Mouse (Mus musculus): ENCODE data around the gene Klhl10. TPM values are rescaled to one million over a fixed set of nuclear protein-coding genes. Genes with fewer than 3 reads are reported as not detected.

The Klhl10 gene
- polyA plus RNA-seq, 1 experiment from 2014 or later: 0.77 TPM

DNA sequence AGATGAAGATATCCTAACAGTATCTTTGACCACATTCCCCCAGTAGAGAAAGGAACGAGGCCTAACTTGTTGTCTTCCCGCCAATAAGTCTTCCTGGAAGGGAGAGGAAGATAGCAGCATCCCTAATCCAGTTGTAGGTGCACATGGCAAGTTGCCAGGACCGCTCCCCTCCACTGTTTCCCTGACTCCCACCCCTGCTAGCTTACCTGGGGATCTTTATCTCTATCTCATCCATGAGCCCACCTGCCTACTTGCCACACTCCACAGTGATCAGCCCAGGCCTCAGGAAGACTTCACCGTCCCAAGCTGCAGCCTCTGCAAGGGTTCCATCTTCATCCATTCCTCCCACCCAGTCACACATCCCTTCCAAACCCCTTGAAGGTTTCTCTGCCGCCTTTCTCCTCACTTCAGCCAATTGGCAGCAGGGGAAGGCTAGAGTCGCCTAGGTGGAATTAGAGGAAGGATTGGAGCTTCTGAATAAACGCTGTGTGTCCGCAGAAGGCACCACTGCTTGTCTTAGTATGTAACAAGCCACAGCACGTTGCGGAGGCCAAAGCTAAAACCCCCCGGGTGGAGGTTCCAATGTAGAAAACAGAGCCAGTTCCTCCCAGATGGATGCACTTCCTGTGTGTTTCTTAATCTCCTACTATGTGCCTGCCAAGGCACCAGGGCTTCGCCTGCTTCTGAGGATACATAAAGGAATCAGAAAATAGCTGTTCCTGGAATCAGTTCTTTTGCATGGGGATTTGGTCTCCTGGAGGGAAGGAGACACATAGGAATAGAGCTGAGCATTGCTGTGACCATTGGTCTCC, 41.8 kb upstream of the Klhl10 start:
- Histone ChIP-seq H3K36me3 (no peaks in the 10 kb centered on the region), H3K27me3 (no peaks in the 10 kb centered on the region), H3K27ac (replicated peaks) (no peak overlapping the region), H3K9me3 (no peaks in the 10 kb centered on the region), H3K9ac (no peak overlapping the region), H3K4me1 (replicated peaks) (peaks cover 29% of the 10 kb centered on the region), H3K4me2 (no peak overlapping the region), H3K4me3 (no peak overlapping the region)
- ATAC-seq (ENCODE audit: low FRiP score, low read depth): no peak
- 82% methylated on average over 12 of the region's 12 CpGs for WGBS

DNA sequence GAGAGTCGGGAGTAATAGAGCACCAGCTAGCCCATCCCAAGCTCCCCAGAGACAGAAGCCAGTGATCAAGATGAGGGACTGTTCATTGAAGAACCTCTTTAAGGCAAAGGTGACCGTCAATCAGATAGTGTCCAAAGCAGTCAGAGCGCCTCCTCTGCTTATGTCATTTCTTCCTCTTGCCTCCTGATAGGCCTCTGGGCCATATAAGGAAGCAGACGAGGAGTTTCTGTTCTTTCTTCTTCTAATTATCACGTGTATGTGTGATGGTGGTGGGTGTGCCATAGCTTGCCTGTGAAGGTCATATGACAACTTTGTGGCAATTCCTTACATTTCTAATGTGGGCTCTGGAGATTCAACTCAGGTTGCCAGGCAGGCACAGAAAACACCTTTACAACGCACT, 40.9 kb upstream of the Klhl10 start:
- WGBS: 84% methylated on average over 6 of the region's 6 CpGs
- Histone ChIP-seq H3K27ac (replicated peaks) (no peak overlapping the region), H3K4me3 (no peak overlapping the region), H3K4me2 (no peak overlapping the region), H3K9ac (no peak overlapping the region), H3K9me3 (no peaks in the 10 kb centered on the region), H3K4me1 (replicated peaks) (peaks cover 20% of the 10 kb centered on the region), H3K36me3 (no peaks in the 10 kb centered on the region), H3K27me3 (no peaks in the 10 kb centered on the region)
- no peak for ATAC-seq (ENCODE audit: low FRiP score, low read depth)

DNA sequence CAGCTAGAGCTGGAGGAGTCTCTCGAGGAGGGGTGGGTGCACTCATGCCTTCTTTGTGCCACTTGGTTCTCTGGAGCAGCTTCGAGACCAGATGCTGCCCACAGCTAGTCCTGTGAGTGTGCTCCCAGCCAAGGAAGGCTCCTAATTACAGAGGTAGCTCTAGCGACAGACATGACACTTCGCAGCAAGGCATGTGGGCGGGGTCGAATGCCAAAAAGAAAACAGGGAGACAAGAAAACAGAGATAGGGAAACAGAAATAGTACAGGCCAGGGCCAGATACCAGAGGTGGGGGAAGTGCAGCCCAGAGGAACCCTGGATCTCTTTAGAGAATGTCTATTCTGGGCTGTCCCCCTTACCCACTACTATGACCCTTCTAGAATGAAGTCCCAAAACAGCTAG, 39.5 kb upstream of the Klhl10 start:
- no peak overlapping the region for H3K9ac ChIP-seq
- peaks cover 6% of the 10 kb centered on the region for H3K4me1 ChIP-seq (replicated peaks)
- no peak overlapping the region for H3K27ac ChIP-seq (replicated peaks)
- no peaks in the 10 kb centered on the region for H3K27me3 ChIP-seq
- no peak overlapping the region for H3K4me3 ChIP-seq
- H3K9me3 ChIP-seq: no peaks in the 10 kb centered on the region
- ATAC-seq (ENCODE audit: low FRiP score, low read depth): no peak
- no peaks in the 10 kb centered on the region for H3K36me3 ChIP-seq
- 46% methylated on average over 6 of the region's 6 CpGs for WGBS
- H3K4me2 ChIP-seq: no peak overlapping the region

DNA sequence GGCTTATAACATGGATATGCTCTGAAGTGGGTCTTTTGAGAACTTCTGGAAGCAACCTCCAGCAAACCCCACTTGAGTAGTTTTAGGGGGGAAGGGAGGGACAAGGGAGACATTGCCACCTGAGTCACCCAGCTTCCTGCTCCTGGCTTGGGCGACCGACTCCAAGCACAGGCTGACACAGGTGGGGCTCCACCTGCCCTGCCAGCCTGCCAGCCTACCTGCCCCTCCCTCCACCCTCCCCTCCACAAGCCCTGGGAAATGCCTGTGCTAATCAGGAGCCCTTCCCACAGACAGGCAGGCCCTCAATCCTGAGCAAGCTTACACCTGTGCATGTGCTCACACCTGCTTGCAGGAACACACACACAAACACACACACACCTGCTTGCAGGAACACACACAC, 39.0 kb upstream of the Klhl10 start:
- H3K4me1 ChIP-seq (replicated peaks): peaks cover 5% of the 10 kb centered on the region; the same call in 1 of the 2 replicates
- H3K27me3 ChIP-seq: no peaks in the 10 kb centered on the region
- no peak overlapping the region for H3K4me3 ChIP-seq
- H3K36me3 ChIP-seq: no peaks in the 10 kb centered on the region
- no peak overlapping the region for H3K9ac ChIP-seq
- ATAC-seq (ENCODE audit: low FRiP score, low read depth): no peak
- no peak overlapping the region for H3K27ac ChIP-seq (replicated peaks)
- H3K4me2 ChIP-seq: no peak overlapping the region
- WGBS: 83% methylated on average over 2 of the region's 2 CpGs
- H3K9me3 ChIP-seq: no peaks in the 10 kb centered on the region

DNA sequence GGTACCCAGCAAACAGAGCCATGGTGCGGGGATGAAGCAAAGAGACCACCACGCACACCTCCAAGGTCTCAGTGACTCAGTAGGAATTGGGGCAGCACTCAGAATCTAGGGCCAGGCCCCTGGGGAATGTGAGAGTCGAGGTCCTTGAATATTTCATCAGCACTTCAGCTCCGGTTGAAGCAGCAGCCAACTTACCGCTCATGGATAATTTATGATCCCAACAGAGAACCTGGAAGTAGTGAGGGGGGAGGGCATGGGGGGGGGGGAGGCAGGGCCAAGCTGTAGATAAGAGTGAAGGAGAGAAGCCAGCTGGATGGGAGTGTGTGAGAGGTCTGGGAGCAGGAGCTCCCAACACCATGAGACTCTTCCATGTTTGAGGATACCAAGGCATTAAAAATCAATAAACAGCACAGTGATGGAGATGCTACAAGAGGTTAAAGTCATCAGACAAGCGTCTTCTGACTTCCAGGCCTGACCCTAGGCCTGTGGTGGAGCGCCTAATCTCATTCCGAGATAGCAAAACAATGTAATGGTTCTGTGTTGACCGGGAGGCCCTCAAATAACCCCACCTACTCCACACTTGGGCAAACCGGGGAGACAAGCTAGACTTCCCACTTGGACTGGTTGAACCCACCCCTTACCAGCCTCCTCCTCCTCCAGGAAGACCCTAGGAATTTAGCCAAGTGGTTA, 38.1 kb upstream of the Klhl10 start:
- no peaks in the 10 kb centered on the region for H3K36me3 ChIP-seq
- H3K9me3 ChIP-seq: no peaks in the 10 kb centered on the region
- no peaks in the 10 kb centered on the region for H3K27me3 ChIP-seq
- H3K27ac ChIP-seq (replicated peaks): no peak overlapping the region
- no peak overlapping the region for H3K4me3 ChIP-seq
- whole genome bisulfite sequencing: 73% methylated on average over 10 of the region's 10 CpGs
- no peaks in the 10 kb centered on the region for H3K4me1 ChIP-seq (replicated peaks)
- no peak overlapping the region for H3K4me2 ChIP-seq
- no peak overlapping the region for H3K9ac ChIP-seq
- no peak for ATAC-seq (ENCODE audit: low FRiP score, low read depth)

DNA sequence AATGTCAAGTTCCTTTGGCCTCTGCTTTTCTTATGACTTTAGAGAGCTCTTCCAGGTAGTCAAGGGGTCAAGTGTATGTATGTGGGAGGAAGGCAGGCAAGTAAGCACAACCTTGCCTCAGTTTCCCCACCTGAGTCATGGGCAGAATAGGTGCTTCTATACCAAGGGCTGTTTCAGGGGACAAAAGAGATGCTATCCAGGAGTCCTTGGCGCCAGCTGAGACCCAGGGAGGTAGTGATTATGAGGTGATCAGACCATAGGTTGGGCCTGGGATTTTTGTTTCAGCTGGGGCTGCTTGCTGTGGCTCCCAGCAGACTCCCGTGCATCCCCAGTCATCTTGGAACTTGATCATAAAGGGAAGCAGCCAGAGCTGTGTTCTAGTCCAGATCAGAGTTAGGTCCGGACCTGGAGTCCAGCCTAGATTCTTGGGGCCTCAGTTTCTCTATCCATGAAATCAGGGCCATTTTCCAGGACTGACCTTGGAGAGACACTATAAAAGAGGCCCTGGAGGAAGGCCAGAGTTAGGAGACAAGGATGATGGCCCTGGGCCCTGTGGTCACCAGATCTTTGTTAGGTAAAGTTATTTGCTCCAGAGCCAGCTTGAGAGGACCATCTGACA, 37.2 kb upstream of the Klhl10 start:
- H3K27me3 ChIP-seq: no peaks in the 10 kb centered on the region
- no peak for ATAC-seq (ENCODE audit: low FRiP score, low read depth)
- H3K27ac ChIP-seq (replicated peaks): no peak overlapping the region
- H3K4me3 ChIP-seq: no peak overlapping the region
- no peaks in the 10 kb centered on the region for H3K4me1 ChIP-seq (replicated peaks)
- H3K9ac ChIP-seq: no peak overlapping the region
- H3K4me2 ChIP-seq: no peak overlapping the region
- H3K36me3 ChIP-seq: no peaks in the 10 kb centered on the region
- no peaks in the 10 kb centered on the region for H3K9me3 ChIP-seq
- WGBS: 90% methylated on average over 3 of the region's 3 CpGs

DNA sequence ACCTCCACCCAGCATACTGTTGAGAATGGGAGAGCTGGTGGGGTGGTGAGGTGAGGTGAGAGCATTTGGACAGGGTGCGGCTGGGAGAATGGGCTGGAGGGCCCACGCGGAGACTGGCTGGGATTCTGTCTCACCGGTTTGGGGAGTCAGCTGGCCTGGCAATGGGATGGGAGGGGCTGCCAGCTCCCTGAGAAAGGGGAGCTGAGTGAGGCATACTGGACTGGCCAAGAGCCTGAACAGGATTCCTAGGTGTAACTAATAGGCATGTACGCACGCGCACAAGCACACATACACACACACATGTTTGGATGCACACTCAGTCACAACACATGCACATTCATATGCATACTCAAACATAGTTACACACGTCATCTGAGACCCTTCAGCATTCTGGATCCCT, 35.4 kb upstream of the Klhl10 start:
- no peak for ATAC-seq (ENCODE audit: low FRiP score, low read depth)
- Histone ChIP-seq H3K4me1 (replicated peaks) (no peaks in the 10 kb centered on the region), H3K36me3 (no peaks in the 10 kb centered on the region), H3K4me3 (no peak overlapping the region), H3K4me2 (no peak overlapping the region), H3K9me3 (no peaks in the 10 kb centered on the region), H3K9ac (no peak overlapping the region), H3K27me3 (no peaks in the 10 kb centered on the region), H3K27ac (replicated peaks) (no peak overlapping the region)
- 84% methylated on average over 8 of the region's 8 CpGs for WGBS

DNA sequence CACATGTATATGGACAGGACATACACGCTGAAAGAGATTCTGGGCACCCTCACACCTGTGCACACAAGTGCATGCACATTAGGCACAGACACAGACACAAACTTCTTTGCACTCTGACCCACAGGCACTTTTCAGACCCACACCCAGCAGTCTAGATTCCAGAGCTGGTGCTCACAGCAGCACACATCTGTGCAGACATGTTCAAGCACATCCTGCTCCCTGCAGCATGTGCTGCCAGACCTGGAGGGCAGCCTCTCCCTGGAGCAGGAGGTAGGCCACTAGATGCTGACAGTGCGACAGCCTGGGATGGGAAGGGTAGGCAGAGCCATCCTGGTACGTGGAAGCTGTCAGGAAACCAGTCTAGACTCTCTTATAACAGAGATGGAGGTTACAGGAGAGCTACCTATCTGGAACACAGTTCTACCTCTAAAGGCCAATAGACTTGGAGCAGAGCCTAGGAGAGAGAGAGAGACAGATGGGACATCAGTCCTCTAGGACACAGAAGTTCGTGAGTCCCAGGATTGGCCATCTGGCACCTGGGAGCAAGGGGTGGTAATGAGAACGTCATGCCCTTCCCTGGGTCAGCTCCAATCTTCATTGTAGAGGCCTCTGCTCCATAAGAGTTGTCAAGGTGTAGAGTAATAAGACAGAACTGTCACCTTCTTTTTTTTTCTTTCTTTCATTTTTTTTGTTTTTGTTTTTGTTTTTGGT, 34.6 kb upstream of the Klhl10 start:
- no peak for ATAC-seq (ENCODE audit: low FRiP score, low read depth)
- WGBS: 81% methylated on average over 5 of the region's 5 CpGs
- no peaks in the 10 kb centered on the region for H3K36me3 ChIP-seq
- H3K27me3 ChIP-seq: no peaks in the 10 kb centered on the region
- H3K27ac ChIP-seq (replicated peaks): no peak overlapping the region
- H3K9me3 ChIP-seq: no peaks in the 10 kb centered on the region
- no peak overlapping the region for H3K9ac ChIP-seq
- no peak overlapping the region for H3K4me2 ChIP-seq
- H3K4me1 ChIP-seq (replicated peaks): peaks cover 2% of the 10 kb centered on the region; the same call in 1 of the 2 replicates
- H3K4me3 ChIP-seq: no peak overlapping the region

DNA sequence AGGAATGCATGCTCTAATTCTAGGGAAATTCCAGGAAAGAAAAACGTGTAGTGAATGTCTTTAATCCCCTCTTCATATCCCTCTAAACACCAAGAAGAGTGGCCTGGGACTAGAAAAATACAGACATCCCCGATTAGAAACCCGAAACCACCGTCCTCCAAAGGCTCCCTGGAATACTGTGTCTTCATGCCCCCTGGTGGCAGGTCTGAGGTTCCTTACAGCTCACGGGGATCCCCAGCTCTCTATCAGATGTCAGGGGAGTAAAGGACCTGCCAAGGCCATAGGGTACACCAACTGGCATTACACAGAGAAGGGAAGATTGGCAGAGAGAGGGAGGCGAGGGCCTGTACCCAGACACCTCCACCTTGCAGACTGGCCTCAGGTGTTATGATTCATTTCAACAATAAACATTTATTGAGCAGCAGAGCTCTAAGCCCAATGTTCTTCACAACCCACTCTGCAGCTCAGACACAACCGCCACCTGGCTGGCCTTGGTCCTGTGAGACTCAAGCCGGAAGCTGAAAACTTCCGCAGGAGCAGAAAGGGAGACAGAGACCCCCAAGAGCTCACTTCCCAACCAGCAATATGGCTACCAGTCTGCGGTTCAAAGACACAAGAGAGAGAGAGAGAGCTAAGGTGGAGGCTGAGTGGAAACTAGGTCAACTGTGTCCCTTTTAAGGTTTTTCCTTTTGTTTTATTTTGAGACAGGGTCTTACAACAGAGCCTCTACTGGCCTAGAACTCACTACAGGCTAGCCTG, 33.5 kb upstream of the Klhl10 start:
- H3K27ac ChIP-seq (replicated peaks): no peak overlapping the region
- no peak overlapping the region for H3K4me3 ChIP-seq
- H3K4me1 ChIP-seq (replicated peaks): peaks cover 12% of the 10 kb centered on the region
- no peaks in the 10 kb centered on the region for H3K27me3 ChIP-seq
- H3K9me3 ChIP-seq: no peaks in the 10 kb centered on the region
- no peak for ATAC-seq (ENCODE audit: low FRiP score, low read depth)
- H3K4me2 ChIP-seq: no peak overlapping the region
- WGBS: 45% methylated on average over 10 of the region's 10 CpGs
- H3K36me3 ChIP-seq: no peaks in the 10 kb centered on the region
- no peak overlapping the region for H3K9ac ChIP-seq

DNA sequence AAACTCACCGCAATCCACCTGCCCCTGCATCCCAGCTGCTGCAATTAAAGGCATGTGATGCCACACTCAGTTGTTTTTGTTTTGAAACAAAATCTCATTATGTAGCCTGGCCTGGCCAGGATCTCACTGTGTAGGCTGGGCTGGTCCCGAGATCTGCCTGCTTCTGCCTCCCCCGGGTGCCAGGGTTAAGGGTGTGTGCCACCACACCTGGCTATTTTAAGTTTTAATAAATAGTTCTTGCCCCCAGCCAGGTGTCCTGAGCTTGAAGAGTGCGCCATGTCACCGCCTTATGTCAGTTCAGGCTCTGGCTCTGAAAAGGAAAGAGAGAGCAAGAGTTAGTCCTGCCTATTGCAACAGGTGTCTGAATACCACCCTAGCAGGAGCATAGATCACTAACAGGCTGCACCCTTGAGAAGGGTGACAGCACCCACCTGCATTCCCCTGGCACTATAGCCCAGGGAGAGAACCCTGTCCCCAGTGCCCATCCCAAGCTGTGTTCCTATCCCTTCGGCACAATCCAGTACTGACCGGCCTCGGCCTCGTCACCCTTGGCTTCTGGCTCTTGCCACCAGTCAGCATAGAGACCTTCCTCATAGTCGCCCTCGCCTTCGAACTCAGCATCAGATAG, 32.8 kb upstream of the Klhl10 start:
- H3K4me2 ChIP-seq: no peak overlapping the region
- H3K36me3 ChIP-seq: no peaks in the 10 kb centered on the region
- WGBS: 93% methylated on average over 12 of the region's 12 CpGs
- H3K4me1 ChIP-seq (replicated peaks): peaks cover 19% of the 10 kb centered on the region
- no peaks in the 10 kb centered on the region for H3K9me3 ChIP-seq
- H3K9ac ChIP-seq: no peak overlapping the region
- no peak overlapping the region for H3K4me3 ChIP-seq
- no peak overlapping the region for H3K27ac ChIP-seq (replicated peaks)
- no peak for ATAC-seq (ENCODE audit: low FRiP score, low read depth)
- no peaks in the 10 kb centered on the region for H3K27me3 ChIP-seq

DNA sequence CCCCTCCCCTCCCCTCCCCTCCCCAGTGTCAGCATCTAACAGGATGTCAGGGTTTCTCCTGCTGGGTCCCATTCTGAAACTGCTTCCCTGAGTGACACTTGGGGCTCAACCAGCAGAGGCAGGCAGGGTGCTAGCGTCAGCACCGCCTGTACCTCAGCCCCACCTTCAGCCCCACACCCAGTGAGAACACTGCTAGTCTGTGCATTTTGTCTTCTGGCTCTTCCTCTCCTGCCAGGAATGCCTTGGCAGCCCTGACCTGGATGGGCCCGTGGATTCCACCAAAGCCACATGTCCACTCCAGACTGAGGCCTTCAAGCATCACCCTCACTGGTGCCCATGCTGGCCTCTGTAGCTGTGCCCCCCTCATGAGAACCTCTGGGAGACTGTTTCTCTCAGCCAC, 32.0 kb upstream of the Klhl10 start:
- H3K27me3 ChIP-seq: no peaks in the 10 kb centered on the region
- H3K27ac ChIP-seq (replicated peaks): no peak overlapping the region
- H3K9me3 ChIP-seq: no peaks in the 10 kb centered on the region
- WGBS: 74% methylated on average over 3 of the region's 3 CpGs
- ATAC-seq (ENCODE audit: low FRiP score, low read depth): no peak
- no peak overlapping the region for H3K4me2 ChIP-seq
- H3K9ac ChIP-seq: no peak overlapping the region
- H3K4me3 ChIP-seq: no peak overlapping the region
- H3K36me3 ChIP-seq: no peaks in the 10 kb centered on the region
- H3K4me1 ChIP-seq (replicated peaks): peaks cover 24% of the 10 kb centered on the region

Measured in hindbrain, embryonic 15.5 days (tissue).